Mouse (Mus musculus): ENCODE data around the gene Hnrnpr. TPM values are rescaled to one million over a fixed set of nuclear protein-coding genes. Genes with fewer than 3 reads are reported as not detected.

Hnrnpr gene
- total and polyA plus RNA-seq, 2 experiments = 5.0 to 22.9 TPM

GRCm38 (mm10) chr4:136337129-136337528 lies 26.4 kb downstream of the Hnrnpr start:
- Histone ChIP-seq H3K9ac (ENCODE audit: low read depth, low read length) (no peak overlapping the region), H3K36me3 (ENCODE audit: control insufficient read depth, insufficient read depth, low read length) (peaks cover 40% of the 10 kb centered on the region), H3K4me3 (ENCODE audit: insufficient read depth, low read depth, low read length) (no peak overlapping the region), H3K4me1 (ENCODE audit: control insufficient read depth, insufficient read depth, low read length) (no peaks in the 10 kb centered on the region), H3K27me3 (ENCODE audit: control insufficient read depth, insufficient read depth, low read length) (no peaks in the 10 kb centered on the region), H3K27ac (replicated peaks; ENCODE audit: insufficient read depth, low read depth, low read length) (no peak overlapping the region), H3K79me2 (ENCODE audit: control insufficient read depth, insufficient read depth, low read length) (no peaks in the 10 kb centered on the region; the same call in 1 of the 2 replicates)
- no peak for DNase-seq (ENCODE audit: extremely low read depth, low read depth, low spot score)
- WGBS = 85% methylated on average over 4 of the region's 4 CpGs
- TF ChIP-seq POLR2A (IDR thresholded peaks at IDR 0.05; ENCODE audit: extremely low read depth, insufficient read depth, low read length) (no peak), CTCF (IDR thresholded peaks at IDR 0.05; ENCODE audit: low read depth, low read length) (no peak)

- TF ChIP-seq POLR2A (IDR thresholded peaks at IDR 0.05; ENCODE audit: extremely low read depth, insufficient read depth, low read length) = no peak
- TF ChIP-seq CTCF (IDR thresholded peaks at IDR 0.05; ENCODE audit: low read depth, low read length) = no peak
- no peak for DNase-seq (ENCODE audit: extremely low read depth, low read depth, low spot score)
- WGBS = 87% methylated on average over 6 of the region's 6 CpGs
- Histone ChIP-seq H3K27me3 (ENCODE audit: control insufficient read depth, insufficient read depth, low read length) (no peaks in the 10 kb centered on the region), H3K27ac (replicated peaks; ENCODE audit: insufficient read depth, low read depth, low read length) (no peak overlapping the region), H3K4me3 (ENCODE audit: insufficient read depth, low read depth, low read length) (no peak overlapping the region), H3K9ac (ENCODE audit: low read depth, low read length) (no peak overlapping the region), H3K4me1 (ENCODE audit: control insufficient read depth, insufficient read depth, low read length) (no peaks in the 10 kb centered on the region), H3K36me3 (ENCODE audit: control insufficient read depth, insufficient read depth, low read length) (peaks cover 50% of the 10 kb centered on the region), H3K79me2 (ENCODE audit: control insufficient read depth, insufficient read depth, low read length) (no peaks in the 10 kb centered on the region; the same call in 1 of the 2 replicates)
These were observed 38.9 kb downstream of the Hnrnpr start for GRCm38 (mm10) chr4:136349616-136350015.

- Histone ChIP-seq H3K4me1 (ENCODE audit: control insufficient read depth, insufficient read depth, low read length) (no peaks in the 10 kb centered on the region), H3K4me3 (ENCODE audit: insufficient read depth, low read depth, low read length) (no peak overlapping the region), H3K9ac (ENCODE audit: low read depth, low read length) (no peak overlapping the region), H3K36me3 (ENCODE audit: control insufficient read depth, insufficient read depth, low read length) (peaks cover 42% of the 10 kb centered on the region), H3K79me2 (ENCODE audit: control insufficient read depth, insufficient read depth, low read length) (no peaks in the 10 kb centered on the region), H3K27ac (replicated peaks; ENCODE audit: insufficient read depth, low read depth, low read length) (no peak overlapping the region), H3K27me3 (ENCODE audit: control insufficient read depth, insufficient read depth, low read length) (no peaks in the 10 kb centered on the region)
- DNase-seq (ENCODE audit: extremely low read depth, low read depth, low spot score) = no peak
- 62% methylated on average over 6 of the region's 6 CpGs for WGBS
- TF ChIP-seq POLR2A (IDR thresholded peaks at IDR 0.05; ENCODE audit: extremely low read depth, insufficient read depth, low read length) = no peak
- no peak for TF ChIP-seq CTCF (IDR thresholded peaks at IDR 0.05; ENCODE audit: low read depth, low read length)
These were observed 46.3 kb downstream of the Hnrnpr start for GRCm38 (mm10) chr4:136357026-136357425.

- no peak for DNase-seq (ENCODE audit: extremely low read depth, low read depth, low spot score)
- WGBS = 92% methylated on average over 4 of the region's 4 CpGs
- TF ChIP-seq CTCF (IDR thresholded peaks at IDR 0.05; ENCODE audit: low read depth, low read length) = no peak
- no peak for TF ChIP-seq POLR2A (IDR thresholded peaks at IDR 0.05; ENCODE audit: extremely low read depth, insufficient read depth, low read length)
- no peak overlapping the region for H3K9ac ChIP-seq (ENCODE audit: low read depth, low read length)
- H3K27me3 ChIP-seq (ENCODE audit: control insufficient read depth, insufficient read depth, low read length) = no peaks in the 10 kb centered on the region
- no peak overlapping the region for H3K27ac ChIP-seq (replicated peaks; ENCODE audit: insufficient read depth, low read depth, low read length)
- no peaks in the 10 kb centered on the region for H3K79me2 ChIP-seq (ENCODE audit: control insufficient read depth, insufficient read depth, low read length)
- H3K4me1 ChIP-seq (ENCODE audit: control insufficient read depth, insufficient read depth, low read length) = no peaks in the 10 kb centered on the region; the same call in 1 of the 2 replicates
- no peak overlapping the region for H3K4me3 ChIP-seq (ENCODE audit: insufficient read depth, low read depth, low read length)
- H3K36me3 ChIP-seq (ENCODE audit: control insufficient read depth, insufficient read depth, low read length) = peaks cover 41% of the 10 kb centered on the region
These were observed 46.7 kb downstream of the Hnrnpr start for GRCm38 (mm10) chr4:136357429-136357828.

- no peak for DNase-seq (ENCODE audit: extremely low read depth, low read depth, low spot score)
- WGBS = 44% methylated on average over 4 of the region's 4 CpGs
- H3K27me3 ChIP-seq (ENCODE audit: control insufficient read depth, insufficient read depth, low read length) = no peaks in the 10 kb centered on the region
- no peaks in the 10 kb centered on the region for H3K79me2 ChIP-seq (ENCODE audit: control insufficient read depth, insufficient read depth, low read length)
- H3K4me3 ChIP-seq (ENCODE audit: insufficient read depth, low read depth, low read length) = no peak overlapping the region
- H3K9ac ChIP-seq (ENCODE audit: low read depth, low read length) = no peak overlapping the region
- TF ChIP-seq CTCF (IDR thresholded peaks at IDR 0.05; ENCODE audit: low read depth, low read length) = no peak
- no peak for TF ChIP-seq POLR2A (IDR thresholded peaks at IDR 0.05; ENCODE audit: extremely low read depth, insufficient read depth, low read length)
- no peak overlapping the region for H3K27ac ChIP-seq (replicated peaks; ENCODE audit: insufficient read depth, low read depth, low read length)
- H3K4me1 ChIP-seq (ENCODE audit: control insufficient read depth, insufficient read depth, low read length) = no peaks in the 10 kb centered on the region
- H3K36me3 ChIP-seq (ENCODE audit: control insufficient read depth, insufficient read depth, low read length) = no peaks in the 10 kb centered on the region
These were observed 57.1 kb downstream of the Hnrnpr start for GRCm38 (mm10) chr4:136367856-136368255.

GRCm38 (mm10) chr4:136369727-136370126 lies 59.0 kb downstream of the Hnrnpr start:
- DNase-seq (ENCODE audit: extremely low read depth, low read depth, low spot score) = peak; percentile 60
- H3K4me1 ChIP-seq (ENCODE audit: control insufficient read depth, insufficient read depth, low read length) = no peaks in the 10 kb centered on the region
- TF ChIP-seq POLR2A (IDR thresholded peaks at IDR 0.05; ENCODE audit: extremely low read depth, insufficient read depth, low read length) = no peak
- peak; percentile 47 for TF ChIP-seq CTCF (IDR thresholded peaks at IDR 0.05; ENCODE audit: low read depth, low read length)
- no peaks in the 10 kb centered on the region for H3K27me3 ChIP-seq (ENCODE audit: control insufficient read depth, insufficient read depth, low read length)
- H3K36me3 ChIP-seq (ENCODE audit: control insufficient read depth, insufficient read depth, low read length) = no peaks in the 10 kb centered on the region
- no peak overlapping the region for H3K27ac ChIP-seq (replicated peaks; ENCODE audit: insufficient read depth, low read depth, low read length)
- H3K4me3 ChIP-seq (ENCODE audit: insufficient read depth, low read depth, low read length) = no peak overlapping the region
- WGBS = under 1% methylated on average over 3 of the region's 3 CpGs
- H3K79me2 ChIP-seq (ENCODE audit: control insufficient read depth, insufficient read depth, low read length) = no peaks in the 10 kb centered on the region
- no peak overlapping the region for H3K9ac ChIP-seq (ENCODE audit: low read depth, low read length)

All from liver, adult 2 months (tissue).